Mouse (Mus musculus) limb, embryonic 13.5 days (tissue): ENCODE data around the gene Baiap2l2. TPM values are rescaled to one million over a fixed set of nuclear protein-coding genes. Genes with fewer than 3 reads are reported as not detected.

ENCODE experiments used
- ATAC-seq: fragments of 200-750 bp; cut with Nextera tagmentation; 2 replicates; pipeline ENCODE4 v1.8.0; 2017; ENCODE audit warnings: low read depth, moderate number of reproducible peaks, moderate TSS enrichment; ENCODE audit not compliant: low FRiP score
- H3K27ac ChIP-seq: fragments of 300-500 bp; sonication (generic); 2 replicates; pipeline ENCODE4 v1.5.1; 2015; ENCODE audit warnings: inconsistent platforms, mild to moderate bottlenecking, moderate library complexity
- H3K27me3 ChIP-seq: fragments of 300-500 bp; sonication (generic); 2 replicates; pipeline ENCODE4 v1.6.1; 2015; ENCODE audit warnings: mild to moderate bottlenecking, inconsistent platforms
- H3K36me3 ChIP-seq: fragments of 300-500 bp; sonication (generic); 2 replicates; pipeline ENCODE4 v1.6.1; 2015; ENCODE audit warnings: inconsistent platforms, mild to moderate bottlenecking, moderate library complexity
- H3K4me1 ChIP-seq: fragments of 300-500 bp; sonication (generic); 2 replicates; pipeline ENCODE4 v1.6.1; 2015; ENCODE audit warnings: inconsistent platforms
- H3K4me2 ChIP-seq: fragments of 300-500 bp; sonication (generic); replicated peaks from 2 replicates; pipeline ENCODE4 v1.6.1; 2015; ENCODE audit warnings: inconsistent platforms, mild to moderate bottlenecking, moderate library complexity
- H3K4me3 ChIP-seq: fragments of 300-500 bp; sonication (generic); 2 replicates; pipeline ENCODE4 v1.5.1; 2015; ENCODE audit warnings: moderate library complexity, mild to moderate bottlenecking, inconsistent platforms
- H3K9ac ChIP-seq: fragments of 300-500 bp; sonication (generic); 2 replicates; pipeline ENCODE4 v1.6.1; 2015; ENCODE audit warnings: mild to moderate bottlenecking, inconsistent platforms
- H3K9me3 ChIP-seq: fragments of 300-500 bp; sonication (generic); 2 replicates; pipeline ENCODE4 v1.6.1; 2016; ENCODE audit warnings: inconsistent platforms
- WGBS: fragments of 180-500 bp; shearing (Covaris S2); methylation state at CpG from one replicate; pipeline ENCODE4 v1.1.7; 2015; 5-methylcytosine and 5-hydroxymethylcytosine counted together
- polyA plus RNA-seq: library from polyadenylated mRNA; unstranded; fragments of >200 nt; fragmentation: Nextera tagmentation; extraction: Ambion mirVana; gene quantifications from 2 replicates; pipeline ENCODE4 v1.2.1, GENCODE M21; 2015

The Baiap2l2 gene
- polyA plus RNA-seq, 1 experiment from 2014 or later = 11.7 TPM

DNA sequence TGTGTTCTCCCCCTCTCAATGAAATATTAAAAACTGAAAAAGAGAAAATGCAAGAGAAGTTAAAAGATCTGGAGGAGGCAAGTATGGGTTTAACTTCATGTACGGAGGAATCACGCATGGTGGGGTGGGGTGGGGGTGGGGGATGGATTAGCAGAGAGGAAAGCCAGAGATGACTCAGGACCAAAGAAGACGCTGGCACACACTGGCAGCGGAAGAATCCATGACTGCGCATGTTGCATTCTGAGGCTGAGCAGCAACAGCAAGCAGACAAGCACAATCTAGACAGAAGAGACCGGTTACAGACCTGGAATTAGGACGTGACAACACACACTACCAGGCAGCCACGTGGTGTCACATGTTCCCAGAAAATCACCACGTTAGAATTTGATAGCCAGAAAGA lies 7.4 kb upstream of the Baiap2l2 start:
- Histone ChIP-seq H3K36me3 (peaks cover 12% of the 10 kb centered on the region; the same call in 1 of the 2 replicates), H3K4me1 (no peaks in the 10 kb centered on the region), H3K4me2 (no peak overlapping the region), H3K27me3 (no peaks in the 10 kb centered on the region), H3K27ac (no peak overlapping the region), H3K9me3 (no peaks in the 10 kb centered on the region), H3K9ac (no peak overlapping the region), H3K4me3 (no peak overlapping the region)
- no peak for ATAC-seq
- WGBS = 84% methylated on average over 9 of the region's 9 CpGs

DNA sequence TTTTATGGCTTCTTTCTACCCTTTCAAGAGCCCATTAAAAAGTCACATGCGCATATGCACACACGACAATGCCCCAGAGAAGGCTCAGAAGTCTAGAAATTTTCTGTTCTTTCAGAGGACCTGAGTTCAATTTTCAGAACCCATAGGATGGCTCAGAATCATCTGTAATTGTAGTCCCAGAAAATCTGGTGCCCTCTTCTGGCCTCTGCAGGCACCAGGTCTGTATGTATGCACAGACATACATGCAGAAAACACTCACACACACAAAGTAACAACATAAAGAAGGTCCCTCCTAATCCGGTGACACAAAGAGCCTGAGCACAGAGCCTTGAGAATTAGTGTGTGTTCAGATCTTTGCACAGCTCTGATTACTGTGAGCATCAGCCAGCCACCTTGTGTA lies 5.0 kb upstream of the Baiap2l2 start:
- whole genome bisulfite sequencing = 53% methylated on average over 3 of the region's 3 CpGs
- H3K9me3 ChIP-seq = no peaks in the 10 kb centered on the region

DNA sequence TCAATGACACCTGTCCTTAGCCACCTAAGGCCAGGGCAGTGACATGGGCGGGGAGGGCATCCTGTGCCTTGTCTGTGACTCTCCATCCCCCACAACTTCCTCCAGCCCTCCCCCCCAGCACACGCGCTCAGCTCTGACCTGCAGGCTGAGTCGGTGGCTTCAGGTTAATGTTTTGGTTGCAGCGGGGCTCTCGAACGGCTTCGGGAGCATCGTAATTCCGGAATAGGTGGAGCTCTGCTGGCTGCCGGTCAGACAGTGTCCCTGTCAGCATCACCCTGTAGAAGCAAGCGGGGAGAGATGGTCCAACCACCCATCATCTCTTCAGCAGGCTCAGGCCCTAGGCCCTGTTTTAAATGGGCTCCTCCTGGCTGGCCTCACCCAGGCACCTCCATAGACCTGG lies 4.1 kb upstream of the Baiap2l2 start:
- H3K27me3 ChIP-seq = no peaks in the 10 kb centered on the region
- H3K27ac ChIP-seq = no peak overlapping the region
- peaks cover 24% of the 10 kb centered on the region for H3K36me3 ChIP-seq
- WGBS = 81% methylated on average over 12 of the region's 12 CpGs
- no peaks in the 10 kb centered on the region for H3K9me3 ChIP-seq
- ATAC-seq = no peak
- no peak overlapping the region for H3K4me2 ChIP-seq
- no peaks in the 10 kb centered on the region for H3K4me1 ChIP-seq
- no peak overlapping the region for H3K4me3 ChIP-seq
- no peak overlapping the region for H3K9ac ChIP-seq

More for the DNA sequence above, 5.0 kb upstream of the Baiap2l2 start:
- Histone ChIP-seq H3K27ac (no peak overlapping the region), H3K4me1 (no peaks in the 10 kb centered on the region), H3K27me3 (no peaks in the 10 kb centered on the region), H3K36me3 (peaks cover 24% of the 10 kb centered on the region), H3K9ac (no peak overlapping the region), H3K4me3 (no peak overlapping the region), H3K4me2 (no peak overlapping the region)
- no peak for ATAC-seq

- 78% methylated on average over 3 of the region's 3 CpGs for WGBS
- Histone ChIP-seq H3K4me1 (no peaks in the 10 kb centered on the region), H3K27me3 (no peaks in the 10 kb centered on the region), H3K4me2 (no peak overlapping the region), H3K36me3 (peaks cover 24% of the 10 kb centered on the region), H3K4me3 (no peak overlapping the region), H3K9me3 (no peaks in the 10 kb centered on the region), H3K9ac (no peak overlapping the region), H3K27ac (no peak overlapping the region)
- no peak for ATAC-seq
These were observed 3.0 kb upstream of the Baiap2l2 start for GRCm38 (mm10) chr15:79288387-79288786.

GRCm38 (mm10) chr15:79287091-79287490 lies 1.8 kb upstream of the Baiap2l2 start:
- Histone ChIP-seq H3K4me2 (no peak overlapping the region), H3K4me1 (no peaks in the 10 kb centered on the region), H3K27ac (no peak overlapping the region), H3K4me3 (no peak overlapping the region), H3K36me3 (peaks cover 24% of the 10 kb centered on the region), H3K27me3 (no peaks in the 10 kb centered on the region), H3K9me3 (no peaks in the 10 kb centered on the region), H3K9ac (no peak overlapping the region)
- WGBS = 93% methylated on average over 7 of the region's 7 CpGs
- no peak for ATAC-seq

DNA sequence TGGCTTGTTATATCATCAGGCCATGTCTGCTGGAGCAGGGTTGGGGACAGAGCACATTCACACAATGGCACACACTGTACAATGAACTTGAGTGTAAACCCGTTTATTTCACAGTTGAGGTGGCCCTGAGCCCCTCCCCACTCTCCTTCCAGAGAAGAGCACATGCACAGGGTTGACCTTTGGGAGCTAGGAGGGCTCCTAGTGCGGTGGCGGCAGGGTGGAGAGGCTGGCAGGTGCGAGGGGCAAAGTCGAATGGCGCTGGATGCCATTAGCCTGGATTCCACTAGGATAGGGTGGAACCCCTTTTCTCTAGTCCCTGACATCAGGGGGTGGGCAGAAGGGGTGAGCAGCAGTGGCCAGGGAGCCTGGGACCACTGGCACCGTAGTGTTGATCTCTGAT lies 804 bp upstream of the Baiap2l2 start:
- H3K27ac ChIP-seq = no peak overlapping the region
- H3K4me2 ChIP-seq = no peak overlapping the region
- no peaks in the 10 kb centered on the region; the same call in 1 of the 2 replicates for H3K4me1 ChIP-seq
- no peak for ATAC-seq
- 92% methylated on average over 7 of the region's 7 CpGs for WGBS
- H3K9me3 ChIP-seq = no peaks in the 10 kb centered on the region
- peaks cover 24% of the 10 kb centered on the region for H3K36me3 ChIP-seq
- no peak overlapping the region for H3K4me3 ChIP-seq
- H3K27me3 ChIP-seq = no peaks in the 10 kb centered on the region
- H3K9ac ChIP-seq = no peak overlapping the region

DNA sequence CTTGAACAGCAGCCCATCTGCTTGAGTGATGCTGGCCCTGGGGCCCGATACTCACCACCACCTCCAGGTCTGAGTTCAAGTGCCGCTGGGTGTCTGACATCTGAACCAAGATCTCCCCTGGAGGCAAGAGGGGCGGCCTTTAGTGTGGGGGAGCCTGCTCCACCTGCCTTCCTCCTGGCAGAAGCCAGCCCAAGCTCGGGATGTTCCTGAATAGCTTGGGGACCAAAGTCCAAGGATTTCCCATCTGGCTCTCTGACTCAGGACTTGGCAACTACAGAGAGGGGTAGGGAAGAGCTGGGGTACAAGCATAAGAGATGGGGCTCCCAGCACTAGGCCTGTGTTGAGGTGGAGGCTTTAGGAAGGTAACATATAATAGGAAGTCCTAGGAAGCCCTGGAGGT lies 2.0 kb downstream of the Baiap2l2 start:
- no peak for ATAC-seq
- Histone ChIP-seq H3K9ac (no peak overlapping the region), H3K4me1 (no peaks in the 10 kb centered on the region; the same call in 1 of the 2 replicates), H3K36me3 (peaks cover 13% of the 10 kb centered on the region), H3K27ac (no peak overlapping the region), H3K27me3 (no peaks in the 10 kb centered on the region), H3K9me3 (no peaks in the 10 kb centered on the region), H3K4me2 (no peak overlapping the region), H3K4me3 (no peak overlapping the region)
- WGBS = 80% methylated on average over 4 of the region's 4 CpGs

DNA sequence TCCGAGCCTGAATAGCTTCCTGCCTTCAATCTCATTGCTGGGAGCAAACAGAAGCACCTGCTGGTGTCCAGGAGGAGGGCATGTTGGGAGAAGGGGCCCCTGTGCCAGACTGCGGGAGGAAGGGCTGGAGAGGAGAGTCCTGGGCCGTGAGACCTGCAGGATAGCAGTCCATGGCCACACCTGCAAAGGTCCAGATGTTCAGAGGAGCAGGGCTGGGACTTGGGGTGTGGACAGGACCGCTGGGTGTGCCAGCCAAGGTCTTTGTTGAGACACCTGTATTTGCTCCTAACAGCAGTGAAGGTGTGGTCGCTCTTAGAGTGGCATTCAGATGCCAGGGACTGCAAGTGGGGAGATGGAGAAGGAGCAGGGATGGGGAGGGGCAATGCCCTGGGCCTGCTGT lies 2.9 kb downstream of the Baiap2l2 start:
- peaks cover 12% of the 10 kb centered on the region for H3K36me3 ChIP-seq
- no peak overlapping the region for H3K9ac ChIP-seq
- H3K4me3 ChIP-seq = no peak overlapping the region
- no peak overlapping the region for H3K27ac ChIP-seq
- H3K4me2 ChIP-seq = no peak overlapping the region
- no peak for ATAC-seq
- WGBS = 76% methylated on average over 5 of the region's 5 CpGs
- H3K4me1 ChIP-seq = no peaks in the 10 kb centered on the region; the same call in 1 of the 2 replicates
- no peaks in the 10 kb centered on the region for H3K9me3 ChIP-seq
- H3K27me3 ChIP-seq = no peaks in the 10 kb centered on the region

DNA sequence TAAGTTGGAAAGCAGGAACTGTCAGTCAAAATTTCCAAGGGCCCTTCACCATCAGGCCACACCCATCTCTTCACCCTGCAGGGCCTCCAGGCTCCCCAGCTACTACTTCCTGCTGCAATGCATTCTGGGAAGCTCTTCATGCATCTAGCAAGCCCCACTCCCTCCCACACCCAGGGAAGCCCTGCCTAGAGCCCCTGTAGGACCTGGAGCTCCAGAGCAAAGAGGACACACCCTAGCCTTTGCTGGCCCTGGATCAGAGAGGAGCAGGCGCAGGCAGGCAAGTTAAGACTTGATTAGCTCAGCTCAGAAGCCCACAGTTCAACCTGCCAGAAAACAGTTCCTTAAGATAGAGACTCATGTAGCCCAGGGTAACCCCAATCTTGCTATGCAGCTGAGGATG lies 3.9 kb downstream of the Baiap2l2 start:
- Histone ChIP-seq H3K4me2 (no peak overlapping the region), H3K4me3 (no peak overlapping the region), H3K4me1 (no peaks in the 10 kb centered on the region; the same call in 1 of the 2 replicates), H3K9ac (no peak overlapping the region), H3K27ac (no peak overlapping the region), H3K9me3 (peaks cover 7% of the 10 kb centered on the region; the same call in 1 of the 2 replicates), H3K27me3 (no peaks in the 10 kb centered on the region), H3K36me3 (peaks cover 2% of the 10 kb centered on the region)
- 65% methylated on average over 1 of the region's 1 CpGs for WGBS
- no peak for ATAC-seq

DNA sequence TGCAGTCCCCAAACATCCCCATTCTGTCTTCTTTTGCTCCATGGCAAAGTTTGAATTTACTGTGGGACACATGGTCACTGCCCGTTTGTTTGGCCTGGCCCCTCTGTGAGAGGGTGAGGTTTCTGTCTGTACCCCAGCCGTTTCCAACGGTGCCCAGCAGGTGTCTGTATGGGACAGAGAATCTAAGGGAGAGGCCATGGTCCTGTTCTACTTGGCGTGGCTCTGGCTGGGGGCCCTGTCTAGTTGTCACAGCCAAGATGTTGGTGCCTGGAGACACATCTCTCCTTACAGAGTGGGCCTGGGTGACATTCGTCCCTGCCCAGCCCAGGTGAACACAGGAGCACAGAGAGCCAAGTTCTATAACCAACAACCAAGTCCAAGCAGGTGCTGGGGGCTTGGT lies 4.5 kb downstream of the Baiap2l2 start:
- no peak overlapping the region for H3K4me2 ChIP-seq
- no peaks in the 10 kb centered on the region; the same call in 1 of the 2 replicates for H3K4me1 ChIP-seq
- 58% methylated on average over 5 of the region's 5 CpGs for WGBS
- no peak overlapping the region for H3K27ac ChIP-seq
- H3K9me3 ChIP-seq = peaks cover 7% of the 10 kb centered on the region; the same call in 1 of the 2 replicates
- no peaks in the 10 kb centered on the region for H3K27me3 ChIP-seq
- H3K36me3 ChIP-seq = no peaks in the 10 kb centered on the region
- ATAC-seq = no peak
- H3K9ac ChIP-seq = no peak overlapping the region
- no peak overlapping the region for H3K4me3 ChIP-seq

- Histone ChIP-seq H3K9me3 (peaks cover 7% of the 10 kb centered on the region; the same call in 1 of the 2 replicates), H3K27me3 (no peaks in the 10 kb centered on the region), H3K4me1 (no peaks in the 10 kb centered on the region; the same call in 1 of the 2 replicates), H3K9ac (no peak overlapping the region), H3K4me3 (no peak overlapping the region), H3K36me3 (no peaks in the 10 kb centered on the region), H3K4me2 (no peak overlapping the region), H3K27ac (no peak overlapping the region)
- WGBS = 30% methylated on average over 6 of the region's 6 CpGs
- no peak for ATAC-seq
These were observed 5.1 kb downstream of the Baiap2l2 start for GRCm38 (mm10) chr15:79280209-79280608.

DNA sequence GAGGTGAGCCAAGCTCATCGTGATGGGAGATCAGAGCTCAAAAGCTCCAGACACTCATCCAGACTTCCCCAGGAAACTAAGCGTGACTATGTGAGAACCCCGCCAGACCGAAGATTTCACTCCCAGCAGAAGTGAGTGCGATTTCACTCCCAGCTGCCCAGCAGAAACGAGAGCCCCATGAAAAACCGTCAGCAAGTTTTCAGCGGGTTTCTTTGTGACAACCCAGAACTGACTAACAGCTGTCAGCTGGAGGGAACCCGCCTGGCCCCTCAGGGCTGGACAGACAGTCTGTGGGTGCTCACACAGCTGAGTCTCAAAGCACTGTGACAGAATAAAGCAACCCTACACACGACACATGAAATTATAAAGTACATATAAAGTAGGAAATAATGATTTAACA lies 7.6 kb downstream of the Baiap2l2 start:
- Histone ChIP-seq H3K4me3 (no peak overlapping the region), H3K9ac (no peak overlapping the region), H3K27me3 (peaks cover 3% of the 10 kb centered on the region), H3K36me3 (no peaks in the 10 kb centered on the region), H3K9me3 (peaks cover 7% of the 10 kb centered on the region; the same call in 1 of the 2 replicates), H3K4me2 (no peak overlapping the region), H3K4me1 (no peaks in the 10 kb centered on the region; the same call in 1 of the 2 replicates), H3K27ac (no peak overlapping the region)
- WGBS = 57% methylated on average over 10 of the region's 10 CpGs
- ATAC-seq = no peak

- WGBS = 52% methylated on average over 10 of the region's 10 CpGs
These were observed 12.3 kb downstream of the Baiap2l2 start for GRCm38 (mm10) chr15:79273020-79273419.

More at GRCm38 (mm10) chr15:79273020-79273419, 12.3 kb downstream of the Baiap2l2 start:
- Histone ChIP-seq H3K27ac (no peak overlapping the region), H3K9ac (no peak overlapping the region), H3K36me3 (no peaks in the 10 kb centered on the region), H3K27me3 (peaks cover 28% of the 10 kb centered on the region), H3K9me3 (peaks cover 7% of the 10 kb centered on the region; the same call in 1 of the 2 replicates), H3K4me1 (peaks cover 11% of the 10 kb centered on the region), H3K4me3 (no peak overlapping the region), H3K4me2 (no peak overlapping the region)
- ATAC-seq = no peak
